Mouse (Mus musculus): ENCODE data around the gene Hoxb6.

Gene Hoxb6

GRCm38 (mm10) chr11:96285771-96286738 lies 6.2 kb upstream of the Hoxb6 start, which contains the start of gene Hoxb7:
Gene Hoxb7, plus strand, starts transcription at chr11:96286623.
- peak; percentile 79 for DNase-seq (ENCODE audit: low spot score)

- DNase-seq (ENCODE audit: low spot score), result no peak
Observed at GRCm38 (mm10) chr11:96286739-96287385, 5.4 kb upstream of the Hoxb6 start.

DNA sequence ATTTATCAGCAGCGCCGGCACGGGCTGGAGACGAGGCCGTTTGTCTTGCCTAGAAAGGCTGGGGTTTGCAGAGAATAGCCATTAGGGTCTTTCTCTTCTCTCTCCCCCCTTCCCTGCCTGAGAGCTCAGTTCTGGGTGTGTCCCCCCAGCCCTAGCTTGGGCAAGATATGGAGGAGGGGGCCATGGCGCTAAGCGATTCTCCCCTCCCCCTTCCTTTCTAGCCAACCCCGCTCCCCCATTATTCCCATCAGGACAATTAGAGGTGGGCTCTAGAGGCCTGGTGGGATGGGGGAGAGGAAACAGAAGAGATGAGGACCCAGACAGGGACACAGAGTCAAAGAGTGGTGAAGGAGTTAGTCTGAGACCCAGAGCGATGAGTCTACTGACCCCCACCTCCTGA lies 4.9 kb upstream of the Hoxb6 start:
- no peak for DNase-seq (ENCODE audit: low spot score)

DNA sequence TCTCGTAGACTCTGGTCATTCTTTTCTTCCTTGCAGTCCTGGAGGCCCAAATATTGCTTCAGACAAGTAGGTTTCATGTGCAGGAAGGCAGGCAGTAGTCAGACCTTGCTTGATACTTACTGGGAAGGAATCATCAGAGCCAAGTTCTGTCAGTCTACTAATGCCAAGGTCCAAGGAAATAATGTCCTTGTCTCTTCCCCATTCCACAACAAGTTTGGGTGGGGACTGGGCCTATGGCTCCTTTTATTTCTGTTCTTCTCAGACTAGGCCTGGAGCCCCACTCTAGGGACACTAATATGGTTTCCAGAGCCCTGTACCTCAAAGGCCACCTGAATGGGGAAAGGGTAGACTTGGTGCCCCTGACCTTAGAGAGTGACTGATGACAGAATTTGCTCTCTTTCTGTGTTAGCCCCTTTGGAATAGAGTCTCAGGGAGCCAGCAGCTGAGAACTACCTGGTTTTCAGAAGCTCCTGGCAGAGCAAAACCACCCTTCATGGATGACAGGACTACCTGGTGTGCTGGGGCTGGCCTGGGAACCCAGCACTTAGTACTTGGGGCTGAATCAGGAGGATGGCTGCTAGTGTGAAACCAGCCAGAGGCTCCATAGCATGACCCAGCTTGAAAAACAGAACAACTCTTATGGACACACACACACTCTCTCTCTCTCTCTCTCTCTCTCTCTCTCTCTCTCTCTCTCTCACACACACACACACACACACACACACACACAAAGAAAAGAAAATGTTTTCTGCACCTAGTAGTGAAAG lies 3.6 kb upstream of the Hoxb6 start:
- no peak for DNase-seq (ENCODE audit: low spot score)

DNA sequence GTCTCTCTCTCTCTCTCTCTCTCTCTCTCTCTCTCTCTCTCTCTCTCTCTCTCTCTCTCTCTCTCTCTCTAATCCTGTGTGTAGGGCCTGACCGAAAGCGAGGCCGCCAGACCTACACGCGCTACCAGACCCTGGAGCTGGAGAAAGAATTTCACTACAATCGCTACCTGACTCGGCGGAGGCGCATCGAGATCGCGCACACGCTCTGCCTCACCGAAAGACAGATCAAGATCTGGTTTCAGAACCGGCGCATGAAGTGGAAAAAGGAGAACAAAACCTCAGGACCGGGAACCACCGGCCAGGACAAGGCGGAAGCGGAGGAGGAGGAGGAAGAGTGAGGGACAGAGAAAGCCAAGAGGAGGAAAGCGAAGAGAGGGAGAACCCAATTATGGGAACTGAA lies 3.0 kb upstream of the Hoxb6 start:
- DNase-seq (ENCODE audit: low spot score), result no peak

GRCm38 (mm10) chr11:96289837-96290236 lies 2.4 kb upstream of the Hoxb6 start:
- DNase-seq (ENCODE audit: low spot score), result no peak

GRCm38 (mm10) chr11:96290705-96291355 lies 1.4 kb upstream of the Hoxb6 start:
- no peak for DNase-seq (ENCODE audit: low spot score)

DNA sequence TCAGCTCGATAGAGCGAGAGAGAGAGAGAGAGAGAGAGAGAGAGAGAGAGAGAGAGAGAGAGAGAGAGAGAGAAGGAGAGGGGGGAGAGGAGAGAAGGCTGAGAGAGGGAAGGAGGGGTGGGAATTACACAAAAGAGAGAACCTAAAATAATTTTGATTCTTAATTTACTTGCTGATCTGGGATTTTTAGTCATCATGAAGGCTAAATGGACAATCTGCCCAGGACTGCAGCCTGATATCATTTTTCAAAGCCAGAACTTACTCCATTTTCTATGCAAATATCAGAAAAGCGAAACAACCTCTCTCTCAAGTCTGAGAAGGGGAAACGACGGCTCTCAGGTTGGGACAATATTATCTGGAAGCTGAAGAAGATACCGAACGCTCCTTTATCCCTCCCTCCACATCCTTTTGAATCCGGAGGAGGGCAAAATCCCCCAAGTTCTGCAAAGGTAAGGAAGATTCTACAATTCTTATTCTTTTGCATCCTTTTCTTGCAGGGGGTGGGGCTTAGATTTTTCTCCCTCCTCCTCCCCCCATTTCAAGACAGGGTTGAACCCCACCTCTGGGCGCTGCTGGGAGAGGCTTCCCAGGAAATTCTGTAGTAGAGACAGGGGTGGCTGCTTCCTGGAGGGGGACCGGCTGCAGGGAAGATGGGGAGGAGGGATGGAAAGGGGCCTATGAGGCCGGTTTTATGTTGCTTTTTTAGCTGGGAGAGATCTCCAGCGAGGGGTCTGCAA lies 457 bp downstream of the Hoxb6 start:
- no peak for DNase-seq (ENCODE audit: low spot score)

GRCm38 (mm10) chr11:96293302-96293921 lies 1.1 kb downstream of the Hoxb6 start:
- DNase-seq (ENCODE audit: low spot score), result no peak

GRCm38 (mm10) chr11:96294245-96295091 lies 2.2 kb downstream of the Hoxb6 start:
- DNase-seq (ENCODE audit: low spot score), result peak; percentile 94

DNA sequence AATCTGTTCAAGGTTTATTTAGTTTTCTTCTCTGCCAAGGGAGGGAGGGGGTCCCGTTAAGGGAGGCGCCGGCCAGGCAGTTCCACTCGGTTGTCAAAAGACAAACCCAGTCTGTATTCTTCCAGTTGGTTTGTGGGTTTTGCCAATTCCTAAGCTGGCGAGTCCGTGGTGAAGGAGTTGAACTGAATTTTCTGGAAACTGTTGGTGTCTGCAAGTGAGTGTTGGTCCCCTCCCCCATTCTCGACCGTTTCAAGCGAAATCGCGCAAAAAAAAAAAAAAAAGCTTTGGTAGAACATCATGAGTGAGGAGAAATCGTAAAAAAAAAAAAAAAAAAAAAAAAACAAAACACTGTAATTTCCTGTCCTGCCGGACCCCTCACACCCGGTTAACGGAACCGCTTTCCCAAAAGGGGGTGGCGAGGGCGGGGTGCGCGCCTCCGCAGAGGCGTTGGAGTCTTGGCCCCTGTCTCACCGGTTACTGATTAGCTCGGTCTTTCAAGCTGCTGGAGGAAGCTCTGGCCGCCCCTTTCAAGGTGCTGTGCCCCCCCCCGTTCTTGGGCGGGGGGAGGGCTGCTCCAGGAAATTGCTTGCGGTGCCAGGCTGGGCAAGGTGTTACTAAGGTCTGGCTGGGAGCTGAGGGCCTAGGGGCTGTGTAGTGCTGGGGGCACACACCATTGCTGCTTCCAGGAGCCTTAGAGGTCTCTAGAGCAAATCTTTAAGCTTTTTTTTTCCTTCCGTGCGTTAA lies 3.0 kb downstream of the Hoxb6 start:
- DNase-seq (ENCODE audit: low spot score), result no peak

GRCm38 (mm10) chr11:96296997-96297396 lies 4.7 kb downstream of the Hoxb6 start:
- DNase-seq (ENCODE audit: low spot score), result peak; percentile 51

DNA sequence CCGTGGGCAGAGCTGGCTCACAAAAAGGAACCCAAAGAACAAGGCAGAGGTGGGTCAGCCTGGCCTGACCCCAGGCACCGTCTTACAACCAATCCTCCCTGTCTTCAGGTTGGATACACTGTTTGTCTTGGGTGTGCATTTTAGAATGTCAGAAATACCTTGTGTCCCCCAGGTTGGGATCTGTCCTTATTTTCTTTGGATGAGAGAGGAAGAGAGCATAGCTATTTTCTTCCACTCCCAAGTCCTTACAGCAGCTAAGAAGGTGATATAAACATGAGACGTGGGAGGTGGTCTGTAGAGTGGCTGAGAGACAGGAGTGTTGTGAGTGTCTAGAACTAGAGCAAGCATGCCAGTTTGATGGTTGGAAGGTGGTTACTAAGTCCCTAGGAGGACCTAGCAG lies 5.2 kb downstream of the Hoxb6 start:
- no peak for DNase-seq (ENCODE audit: low spot score)

DNA sequence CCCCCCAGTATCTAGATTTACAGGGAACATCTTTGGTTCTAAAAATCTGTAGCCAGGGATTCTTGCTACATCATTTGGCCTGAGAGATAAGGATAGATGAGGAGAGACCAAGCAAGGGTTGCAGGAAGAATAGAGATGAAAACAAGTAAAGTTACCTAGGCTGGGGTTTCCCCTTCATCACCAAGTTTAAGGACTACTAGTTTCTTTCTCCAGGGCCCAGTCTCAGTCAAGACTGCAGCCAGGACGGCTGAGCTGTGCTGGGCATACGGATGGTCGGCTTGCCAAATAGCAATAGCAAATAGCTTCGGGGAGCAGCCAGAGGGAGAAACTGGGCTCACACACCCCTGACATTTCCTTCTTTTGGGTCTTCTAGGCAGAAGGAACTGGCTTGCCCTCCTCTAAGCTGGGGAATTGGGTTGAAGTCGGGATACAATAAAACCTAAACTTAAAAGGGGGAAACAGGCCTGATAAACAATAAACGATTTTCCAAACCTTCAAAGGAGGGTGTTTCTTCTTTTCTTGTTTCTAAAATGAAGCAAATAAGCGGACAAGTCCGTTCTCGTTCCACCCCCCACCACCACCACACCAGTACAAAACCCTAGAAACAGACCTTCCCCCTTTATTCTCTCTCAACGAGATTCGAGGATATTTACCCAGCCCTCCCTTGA lies 5.8 kb downstream of the Hoxb6 start:
- DNase-seq (ENCODE audit: low spot score), result no peak

DNA sequence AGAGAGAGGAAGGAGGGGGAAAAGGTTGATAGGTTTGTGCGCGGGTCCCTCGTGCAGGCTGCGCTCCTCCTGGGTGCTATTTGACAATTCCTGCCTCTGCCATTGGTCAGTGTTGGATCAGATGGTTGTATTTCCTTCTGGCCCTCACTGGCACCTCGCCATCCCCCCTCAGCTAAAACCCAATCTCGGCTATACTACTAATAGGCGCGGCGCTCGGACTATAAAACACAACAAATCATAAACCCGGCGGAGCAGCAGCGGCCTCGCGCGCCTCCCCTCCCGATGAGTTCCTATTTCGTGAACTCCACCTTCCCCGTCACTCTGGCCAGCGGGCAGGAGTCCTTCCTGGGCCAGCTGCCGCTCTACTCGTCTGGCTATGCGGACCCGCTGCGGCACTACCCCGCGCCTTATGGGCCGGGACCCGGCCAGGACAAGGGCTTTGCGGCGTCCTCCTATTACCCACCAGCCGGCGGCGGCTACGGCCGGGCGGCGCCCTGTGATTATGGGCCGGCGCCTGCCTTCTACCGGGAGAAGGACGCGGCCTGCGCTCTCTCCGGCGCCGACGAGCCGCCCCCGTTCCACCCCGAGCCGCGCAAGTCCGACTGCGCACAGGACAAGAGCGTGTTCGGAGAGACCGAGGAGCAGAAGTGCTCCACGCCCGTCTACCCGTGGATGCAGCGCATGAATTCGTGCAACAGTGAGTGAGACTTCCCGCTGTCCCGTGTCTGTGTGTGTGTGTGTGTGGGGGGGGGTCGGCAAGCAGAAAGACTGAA lies 6.8 kb downstream of the Hoxb6 start:
- peak; percentile 64 for DNase-seq (ENCODE audit: low spot score)

DNA sequence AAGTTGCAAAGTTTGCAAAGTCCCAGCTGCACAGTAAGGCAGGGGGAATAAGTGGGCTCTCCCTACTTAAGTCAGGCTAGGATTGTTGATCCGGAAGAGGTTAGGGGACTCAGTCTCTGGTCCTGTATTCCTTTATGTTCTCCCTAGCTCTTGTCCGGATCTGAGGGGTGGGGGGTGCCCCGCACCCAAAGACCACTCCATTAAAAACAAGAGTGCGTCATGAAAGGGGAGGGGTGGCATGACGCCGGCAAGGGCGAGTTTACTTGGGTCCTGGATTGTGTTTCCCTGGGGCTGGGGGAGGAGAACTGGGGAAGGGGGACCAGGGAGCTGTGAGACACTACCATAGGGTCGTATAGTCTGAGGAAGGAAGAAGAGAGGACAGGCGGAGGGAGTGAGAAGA lies 7.5 kb downstream of the Hoxb6 start:
- DNase-seq (ENCODE audit: low spot score), result no peak

DNA sequence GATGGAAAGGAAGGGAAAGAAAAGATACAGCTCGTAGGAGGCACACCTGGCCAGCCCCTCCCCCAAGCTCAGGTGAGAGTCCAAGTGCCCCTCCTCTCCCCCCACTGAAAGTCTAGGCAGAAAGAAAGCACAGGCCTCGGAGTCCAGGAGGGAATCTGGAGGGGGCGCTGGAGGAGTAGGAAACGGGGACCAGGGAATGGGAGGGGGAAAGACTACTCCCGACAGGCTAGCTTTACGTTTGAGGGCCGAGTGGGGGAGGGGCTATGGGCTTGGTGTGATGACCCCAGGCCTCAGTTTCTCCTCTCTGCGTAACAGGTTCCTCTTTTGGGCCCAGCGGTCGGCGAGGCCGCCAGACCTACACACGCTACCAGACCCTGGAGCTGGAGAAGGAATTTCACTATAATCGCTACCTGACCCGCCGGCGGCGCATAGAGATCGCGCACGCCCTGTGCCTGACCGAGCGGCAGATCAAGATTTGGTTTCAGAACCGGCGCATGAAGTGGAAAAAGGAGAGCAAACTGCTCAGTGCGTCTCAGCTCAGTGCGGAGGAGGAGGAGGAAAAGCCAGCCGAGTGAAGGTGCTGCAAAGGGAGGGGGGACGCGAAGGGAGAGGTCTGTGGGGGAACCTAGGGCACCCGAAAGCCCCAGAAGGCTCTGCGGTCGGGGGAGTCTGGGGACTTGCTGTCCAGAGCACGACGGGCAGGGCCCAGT lies 8.2 kb downstream of the Hoxb6 start:
- DNase-seq (ENCODE audit: low spot score), result peak; percentile 61

Measured in embryo, embryonic 10 days (tissue).